Mouse (Mus musculus): ENCODE data around the gene Ppip5k2.

DNA sequence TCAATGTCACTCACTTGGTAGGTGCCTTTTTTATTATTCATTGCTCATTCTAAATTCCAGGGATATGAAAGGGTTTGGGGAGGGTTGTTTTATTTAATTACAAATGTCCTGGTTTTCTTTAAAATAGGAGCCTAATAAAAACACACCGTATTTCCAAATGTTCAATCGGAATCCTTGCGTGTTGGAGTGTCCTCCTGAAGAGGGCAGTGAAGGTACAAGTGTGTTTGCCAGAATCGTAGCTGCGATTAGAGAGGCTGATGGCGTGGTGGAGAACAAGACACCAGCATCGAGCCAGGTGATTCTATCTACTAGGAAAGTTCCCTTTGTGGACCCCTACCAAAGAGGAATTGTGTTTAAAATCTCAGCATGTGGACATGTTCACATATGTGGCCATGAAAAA is 14.7 kb upstream of the Ppip5k2 start:
- no peak for TF ChIP-seq FLI1 (IDR thresholded peaks at IDR 0.05; ENCODE audit: low read length)
- no peak for TF ChIP-seq GATA1 (IDR thresholded peaks at IDR 0.05; ENCODE audit: borderline replicate concordance, low read length)

Measured in megakaryocyte, embryonic 14.5 days (primary cell).